Mouse (Mus musculus) ES-Bruce4 (cell line): Measurements from ENCODE around the gene Mn1. TPM values are rescaled to one million over a fixed set of nuclear protein-coding genes. Genes with fewer than 3 reads are reported as not detected.

ENCODE experiments used
- H3K27ac ChIP-seq: 2 replicates; pipeline ENCODE4 v1.5.1; 2012; ENCODE audit warnings: low read length, inconsistent platforms; ENCODE audit not compliant: insufficient read depth
- H3K27me3 ChIP-seq: 2 replicates; pipeline ENCODE4 v1.6.1; 2012; ENCODE audit warnings: mild to moderate bottlenecking, low read length, inconsistent platforms; ENCODE audit not compliant: control insufficient read depth, poor library complexity, insufficient read depth, severe bottlenecking
- H3K36me3 ChIP-seq: 2 replicates; pipeline ENCODE4 v1.6.1; 2012; ENCODE audit warnings: inconsistent platforms, mild to moderate bottlenecking, low read length, moderate library complexity; ENCODE audit not compliant: control insufficient read depth, poor library complexity, insufficient read depth, severe bottlenecking
- H3K4me1 ChIP-seq: one replicate; pipeline ENCODE4 v1.8.1; 2011; ENCODE audit warnings: low read length; ENCODE audit not compliant: control insufficient read depth, insufficient read depth
- H3K4me3 ChIP-seq: 2 replicates; pipeline ENCODE4 v1.5.1; 2011; ENCODE audit warnings: low read depth, mild to moderate bottlenecking, low read length
- H3K9ac ChIP-seq: 2 replicates; pipeline ENCODE4 v1.6.1; 2012; ENCODE audit warnings: low read depth, mild to moderate bottlenecking, inconsistent platforms; ENCODE audit not compliant: poor library complexity, severe bottlenecking
- H3K9me3 ChIP-seq: replicated peaks from 2 replicates; pipeline ENCODE4 v1.6.1; 2012; ENCODE audit warnings: mild to moderate bottlenecking, low read length, inconsistent platforms; ENCODE audit not compliant: control insufficient read depth, poor library complexity, insufficient read depth, severe bottlenecking
- CTCF ChIP-seq: IDR thresholded peaks from one replicate; pipeline ENCODE4 v1.8.1; 2011; ENCODE audit warnings: low read depth, low read length
- EP300 ChIP-seq: IDR thresholded peaks from 2 replicates; pipeline ENCODE4 v1.6.1; 2011; ENCODE audit warnings: low read depth, low read length; ENCODE audit not compliant: insufficient read depth
- POLR2A ChIP-seq: IDR thresholded peaks from one replicate; pipeline ENCODE4 v1.8.1; 2011; ENCODE audit warnings: low read length; ENCODE audit not compliant: insufficient read depth
- polyA plus RNA-seq: library from polyadenylated mRNA; stranded (reverse); fragments of >200 nt; gene quantifications from 2 replicates; pipeline ENCODE4 v1.2.4, GENCODE M21; 2011; ENCODE audit warnings: low read depth; ENCODE audit not compliant: missing spikeins, insufficient read depth, insufficient read length

Gene Mn1
- polyA plus RNA-seq, 1 experiment, result 1.9 TPM

DNA sequence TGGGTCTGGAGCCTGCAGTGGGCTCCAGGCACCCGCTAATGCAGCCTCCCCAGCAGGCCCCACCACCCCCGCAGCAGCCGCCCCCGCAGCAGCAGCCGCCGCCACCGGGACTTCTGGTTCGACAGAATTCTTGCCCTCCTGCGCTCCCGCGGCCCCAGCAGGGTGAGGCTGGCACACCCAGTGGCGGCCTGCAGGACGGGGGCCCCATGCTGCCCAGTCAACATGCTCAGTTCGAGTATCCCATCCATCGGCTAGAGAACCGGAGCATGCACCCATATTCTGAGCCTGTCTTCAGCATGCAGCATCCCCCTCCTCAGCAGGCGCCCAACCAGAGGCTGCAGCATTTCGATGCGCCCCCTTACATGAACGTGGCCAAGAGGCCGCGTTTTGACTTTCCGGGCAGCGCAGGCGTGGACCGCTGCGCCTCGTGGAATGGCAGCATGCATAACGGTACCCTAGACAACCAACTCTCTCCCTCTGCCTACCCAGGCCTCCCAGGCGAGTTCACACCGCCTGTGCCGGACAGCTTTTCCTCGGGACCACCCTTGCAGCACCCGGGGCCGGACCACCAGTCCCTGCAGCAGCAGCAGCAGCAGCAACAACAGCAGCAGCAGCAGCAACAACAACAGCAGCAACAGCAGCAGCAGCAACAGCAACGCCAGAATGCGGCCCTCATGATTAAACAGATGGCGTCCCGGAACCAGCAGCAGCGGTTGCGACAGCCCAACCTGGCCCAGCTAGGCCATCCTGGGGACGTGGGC, 2.1 kb downstream of the Mn1 start:
- H3K27ac ChIP-seq, result no peak overlapping the region
- no peaks in the 10 kb centered on the region for H3K9me3 ChIP-seq
- peak overlapping the region; percentile 39 for H3K4me3 ChIP-seq
- H3K4me1 ChIP-seq, result peaks cover 2% of the 10 kb centered on the region
- H3K9ac ChIP-seq, result peak overlapping the region; percentile 11; the same call in 1 of the 2 replicates
- TF ChIP-seq CTCF (no peak), POLR2A (no peak), EP300 (no peak)
- no peaks in the 10 kb centered on the region for H3K36me3 ChIP-seq
- H3K27me3 ChIP-seq, result peaks cover 29% of the 10 kb centered on the region

DNA sequence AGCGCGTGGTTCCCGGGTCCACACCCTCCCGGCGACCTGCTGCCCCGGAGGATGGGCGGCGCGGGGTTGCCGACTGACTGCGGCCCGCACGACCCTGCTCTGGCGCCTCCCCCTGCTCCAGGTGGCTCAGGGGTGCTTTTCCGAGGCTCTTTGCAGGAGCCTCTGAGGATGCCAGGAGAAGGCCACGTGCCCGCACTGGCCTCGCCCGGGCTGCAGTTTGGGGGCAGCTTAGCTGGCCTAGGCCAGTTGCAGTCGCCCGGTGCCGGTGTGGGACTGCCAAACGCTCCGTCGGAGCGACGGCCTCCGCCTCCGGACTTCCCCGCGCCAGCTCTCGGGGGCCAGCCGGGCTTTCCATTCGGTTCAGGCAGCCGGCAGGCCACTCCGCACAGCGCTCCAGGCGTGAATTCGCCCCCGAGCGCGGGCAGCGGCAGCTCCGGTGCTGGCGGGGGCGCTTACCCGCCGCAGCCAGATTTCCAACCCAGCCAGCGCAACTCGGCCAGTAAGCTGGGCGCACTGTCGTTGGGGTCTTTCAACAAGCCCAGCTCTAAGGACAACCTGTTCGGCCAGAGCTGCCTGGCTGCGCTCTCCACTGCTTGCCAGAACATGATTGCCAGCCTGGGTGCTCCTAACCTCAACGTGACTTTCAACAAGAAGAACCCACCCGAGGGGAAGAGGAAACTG, 3.0 kb downstream of the Mn1 start:
- Histone ChIP-seq H3K9me3 (no peaks in the 10 kb centered on the region), H3K4me3 (peak overlapping the region; percentile 39), H3K36me3 (no peaks in the 10 kb centered on the region), H3K27ac (no peak overlapping the region), H3K4me1 (peaks cover 2% of the 10 kb centered on the region), H3K27me3 (peaks cover 29% of the 10 kb centered on the region), H3K9ac (peak overlapping the region; percentile 11; the same call in 1 of the 2 replicates)
- TF ChIP-seq POLR2A (no peak), CTCF (no peak), EP300 (no peak)

DNA sequence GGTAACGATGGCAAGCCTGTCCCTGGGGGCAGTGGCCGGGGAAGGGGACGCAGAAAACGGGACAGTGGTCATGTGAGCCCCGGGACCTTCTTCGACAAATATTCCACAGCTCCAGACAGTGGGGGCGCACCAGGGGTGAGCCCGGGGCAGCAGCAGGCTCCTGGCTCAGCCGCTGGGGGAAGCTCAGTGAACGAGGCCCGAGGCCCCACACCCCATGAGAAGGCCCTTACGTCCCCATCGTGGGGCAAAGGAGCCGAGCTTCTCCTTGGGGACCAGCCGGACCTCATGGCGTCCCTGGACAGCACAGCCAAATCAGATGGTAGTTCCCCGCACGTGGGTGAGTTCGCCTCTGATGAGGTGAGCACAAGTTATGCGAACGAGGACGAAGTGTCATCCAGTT, 3.7 kb downstream of the Mn1 start:
- peak overlapping the region; percentile 19 for H3K4me3 ChIP-seq
- no peaks in the 10 kb centered on the region for H3K36me3 ChIP-seq
- H3K9me3 ChIP-seq, result no peaks in the 10 kb centered on the region
- TF ChIP-seq POLR2A, result no peak
- no peak for TF ChIP-seq CTCF
- TF ChIP-seq EP300, result no peak
- peaks cover 2% of the 10 kb centered on the region for H3K4me1 ChIP-seq
- no peak overlapping the region for H3K27ac ChIP-seq
- no peak overlapping the region; the same call in 1 of the 2 replicates for H3K9ac ChIP-seq
- peaks cover 29% of the 10 kb centered on the region for H3K27me3 ChIP-seq

DNA sequence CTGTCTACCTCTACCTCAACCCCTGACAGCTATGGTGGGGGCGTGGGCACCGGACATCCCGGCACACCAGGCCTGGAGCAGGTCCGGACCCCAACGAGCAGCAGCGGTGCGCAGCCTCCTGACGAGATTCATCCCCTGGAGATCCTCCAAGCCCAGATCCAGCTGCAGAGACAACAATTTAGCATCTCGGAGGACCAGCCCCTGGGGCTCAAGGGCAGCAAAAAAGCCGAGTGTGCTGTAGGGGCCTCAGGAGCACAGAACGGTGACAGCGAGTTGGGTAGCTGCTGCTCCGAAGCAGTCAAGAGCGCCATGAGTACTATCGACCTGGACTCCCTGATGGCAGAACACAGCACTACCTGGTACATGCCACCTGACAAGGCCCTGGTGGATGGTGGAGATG, 4.3 kb downstream of the Mn1 start:
- Histone ChIP-seq H3K27me3 (peaks cover 29% of the 10 kb centered on the region), H3K9ac (no peak overlapping the region), H3K9me3 (no peaks in the 10 kb centered on the region), H3K4me1 (peaks cover 2% of the 10 kb centered on the region), H3K27ac (no peak overlapping the region), H3K36me3 (no peaks in the 10 kb centered on the region), H3K4me3 (peak overlapping the region; percentile 19)
- TF ChIP-seq CTCF (no peak), POLR2A (no peak), EP300 (no peak)

DNA sequence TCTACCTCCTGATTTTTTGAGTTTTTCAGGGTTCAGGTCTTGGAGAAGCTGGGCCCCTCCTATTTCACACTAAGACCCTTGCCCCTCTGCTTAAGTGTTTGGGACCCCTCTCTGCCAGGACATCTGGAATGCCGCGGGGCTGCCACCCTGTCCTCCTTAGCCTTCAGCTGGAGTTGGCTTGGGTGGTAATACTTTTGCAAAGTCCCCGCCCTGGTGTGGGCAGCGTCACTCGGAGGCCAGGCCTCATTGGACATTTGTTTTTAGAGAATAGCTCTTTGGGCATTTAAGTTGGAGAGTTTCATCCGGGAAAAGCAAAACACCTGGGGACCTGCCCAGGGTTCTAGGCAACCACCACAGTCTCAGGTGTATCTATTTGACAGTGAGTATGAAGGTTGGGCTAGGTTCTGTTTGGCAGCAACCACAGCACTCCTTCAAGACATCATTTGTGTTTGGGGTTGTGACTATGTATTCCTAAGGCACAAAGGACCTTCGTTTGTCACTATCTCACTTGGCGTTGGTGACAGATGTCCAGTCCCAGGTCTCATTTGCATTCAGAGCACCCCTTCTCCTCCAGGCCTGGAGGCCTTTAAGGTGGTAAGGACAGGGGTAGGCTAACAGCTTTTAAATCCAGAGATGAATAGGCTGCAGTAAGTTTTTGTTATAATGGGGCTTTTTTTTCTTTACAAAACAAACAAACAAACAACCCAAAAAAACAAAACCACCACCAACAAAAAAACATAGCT, 5.1 kb downstream of the Mn1 start:
- TF ChIP-seq CTCF, result no peak
- TF ChIP-seq EP300, result no peak
- no peak for TF ChIP-seq POLR2A
- peaks cover 2% of the 10 kb centered on the region for H3K4me1 ChIP-seq
- H3K9me3 ChIP-seq, result no peaks in the 10 kb centered on the region
- H3K4me3 ChIP-seq, result no peak overlapping the region
- H3K27me3 ChIP-seq, result peaks cover 28% of the 10 kb centered on the region
- no peak overlapping the region for H3K27ac ChIP-seq
- H3K9ac ChIP-seq, result no peak overlapping the region
- H3K36me3 ChIP-seq, result no peaks in the 10 kb centered on the region
